Mouse (Mus musculus): ENCODE measurements around the gene Obscn. TPM values are rescaled to one million over a fixed set of nuclear protein-coding genes. Genes with fewer than 3 reads are reported as not detected.

The Obscn gene
- total and polyA plus RNA-seq, 2 experiments from 2014 or later = 107 to 245 TPM

DNA sequence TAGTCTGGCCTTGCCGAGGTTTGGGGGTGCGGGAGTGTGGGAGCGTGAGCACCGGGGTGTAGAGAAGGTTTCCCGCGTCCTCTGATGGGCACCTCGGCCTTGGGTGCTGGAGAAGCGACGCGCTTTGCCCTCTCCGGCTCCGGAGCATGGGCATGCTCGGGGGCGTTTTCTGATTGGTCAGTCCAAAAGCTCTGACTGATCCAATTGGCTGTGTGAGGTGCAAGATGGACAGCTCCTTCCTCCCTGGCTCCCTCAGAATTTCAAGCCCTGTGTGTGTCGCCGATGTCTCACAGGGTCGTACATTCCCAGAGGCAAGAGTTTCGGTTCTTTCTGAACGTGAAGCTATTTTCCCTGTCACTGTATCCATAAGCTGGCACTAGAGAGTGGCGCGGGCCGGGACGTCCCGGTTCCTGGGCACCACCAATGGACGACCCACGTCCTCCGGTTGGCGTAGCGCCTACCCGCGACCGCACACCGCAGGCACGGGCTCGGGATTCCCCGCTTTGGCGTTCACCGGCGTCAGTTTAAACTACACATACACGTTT, 176.2 kb downstream of the Obscn start:
- peak overlapping the region; percentile 49 for H3K4me3 ChIP-seq (ENCODE audit: low read depth, low read length)
- no peaks in the 10 kb centered on the region for H3K9me3 ChIP-seq (replicated peaks; ENCODE audit: control insufficient read depth, low read length)
- H3K4me2 ChIP-seq (ENCODE audit: low read depth, low read length) = peak overlapping the region; percentile 71
- TF ChIP-seq CTCF (IDR thresholded peaks at IDR 0.05; ENCODE audit: low read depth) (peak; percentile 24; the same call in 1 of the 2 replicates), EP300 (IDR thresholded peaks at IDR 0.05; ENCODE audit: low read depth) (no peak)
- ATAC-seq (ENCODE audit: insufficient read depth, low read depth) = peak; percentile 76
- peaks cover 18% of the 10 kb centered on the region; the same call in 1 of the 2 replicates for H3K36me3 ChIP-seq (replicated peaks; ENCODE audit: control insufficient read depth, insufficient read depth, low read length)
- H3K4me1 ChIP-seq (ENCODE audit: control insufficient read depth, insufficient read depth) = peaks cover 12% of the 10 kb centered on the region
- no peak overlapping the region for H3K27ac ChIP-seq (ENCODE audit: low read depth)
- peak; percentile 88 for DNase-seq (ENCODE audit: low spot score)
- H3K27me3 ChIP-seq (ENCODE audit: control insufficient read depth, insufficient read depth, low read length) = peaks cover 5% of the 10 kb centered on the region; the same call in 1 of the 2 replicates
- H3K9ac ChIP-seq (replicated peaks; ENCODE audit: low read depth, low read length) = 0 out of 2 replicates have a peak overlapping the region, but pooled peaks have one; percentile 26
- under 1% methylated on average over 40 of the region's 40 CpGs for WGBS

DNA sequence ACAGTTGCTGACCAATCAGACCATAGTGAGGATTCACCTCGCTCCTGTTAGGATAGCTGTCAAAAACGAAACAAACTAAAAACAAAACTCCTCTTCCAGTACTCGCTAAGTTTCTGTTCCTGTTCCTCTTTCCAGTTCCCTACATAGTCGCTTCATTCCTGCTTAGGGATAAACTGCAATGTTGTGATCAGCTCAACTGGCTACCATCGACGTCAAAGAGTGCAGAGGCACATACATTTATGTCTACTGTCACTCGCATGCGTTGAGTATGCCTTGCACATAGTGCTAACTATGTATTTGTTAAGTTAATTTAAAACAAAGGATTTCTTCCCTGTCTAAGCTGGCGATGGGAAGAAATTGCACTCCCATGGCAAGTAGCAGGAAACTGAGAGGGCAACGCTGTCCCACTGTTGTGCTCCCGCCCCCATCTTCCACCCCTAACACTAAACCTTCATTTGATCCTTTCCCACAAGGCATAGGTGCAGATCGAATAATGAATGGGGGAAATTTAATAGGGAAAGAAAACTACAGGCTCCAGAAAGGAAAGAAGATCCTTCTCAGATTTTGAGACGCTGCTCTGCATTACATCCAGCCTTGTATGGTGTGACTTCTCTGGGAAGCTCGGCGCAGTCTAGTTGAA, 176.9 kb downstream of the Obscn start:
- ATAC-seq (ENCODE audit: insufficient read depth, low read depth) (no peak), DNase-seq (ENCODE audit: low spot score) (no peak)
- peaks cover 18% of the 10 kb centered on the region; the same call in 1 of the 2 replicates for H3K36me3 ChIP-seq (replicated peaks; ENCODE audit: control insufficient read depth, insufficient read depth, low read length)
- peak overlapping the region; percentile 49 for H3K4me3 ChIP-seq (ENCODE audit: low read depth, low read length)
- H3K9me3 ChIP-seq (replicated peaks; ENCODE audit: control insufficient read depth, low read length) = no peaks in the 10 kb centered on the region
- peak overlapping the region; percentile 71 for H3K4me2 ChIP-seq (ENCODE audit: low read depth, low read length)
- no peak for TF ChIP-seq CTCF (IDR thresholded peaks at IDR 0.05; ENCODE audit: low read depth)
- TF ChIP-seq EP300 (IDR thresholded peaks at IDR 0.05; ENCODE audit: low read depth) = no peak
- 33% methylated on average over 15 of the region's 15 CpGs for WGBS
- H3K27ac ChIP-seq (ENCODE audit: low read depth) = no peak overlapping the region
- H3K4me1 ChIP-seq (ENCODE audit: control insufficient read depth, insufficient read depth) = peaks cover 12% of the 10 kb centered on the region
- 0 out of 2 replicates have a peak overlapping the region, but pooled peaks have one; percentile 26 for H3K9ac ChIP-seq (replicated peaks; ENCODE audit: low read depth, low read length)
- peaks cover 5% of the 10 kb centered on the region; the same call in 1 of the 2 replicates for H3K27me3 ChIP-seq (ENCODE audit: control insufficient read depth, insufficient read depth, low read length)

DNA sequence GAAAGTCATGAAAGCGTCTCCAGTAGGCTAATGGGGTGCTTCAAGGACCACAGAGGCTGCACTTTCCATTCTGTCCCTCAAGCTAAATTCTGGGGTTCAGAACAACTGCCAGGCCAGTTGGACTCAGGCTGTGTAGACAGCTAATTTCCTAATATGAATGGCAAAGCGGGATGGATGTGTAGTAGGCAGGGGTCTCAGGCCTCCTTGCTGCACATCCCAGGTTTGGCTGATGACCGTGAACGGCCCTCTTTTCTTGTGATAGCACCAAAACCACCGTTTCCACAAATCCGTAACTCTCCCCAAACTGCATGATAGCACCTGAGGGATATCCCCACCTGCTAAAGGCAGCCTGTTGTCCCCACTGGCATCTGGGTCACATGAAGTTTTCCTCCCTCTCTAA, 177.7 kb downstream of the Obscn start:
- no peak overlapping the region for H3K4me2 ChIP-seq (ENCODE audit: low read depth, low read length)
- ATAC-seq (ENCODE audit: insufficient read depth, low read depth) (no peak), DNase-seq (ENCODE audit: low spot score) (no peak)
- H3K27ac ChIP-seq (ENCODE audit: low read depth) = no peak overlapping the region
- peaks cover 16% of the 10 kb centered on the region for H3K4me1 ChIP-seq (ENCODE audit: control insufficient read depth, insufficient read depth)
- no peak overlapping the region for H3K4me3 ChIP-seq (ENCODE audit: low read depth, low read length)
- peaks cover 5% of the 10 kb centered on the region; the same call in 1 of the 2 replicates for H3K27me3 ChIP-seq (ENCODE audit: control insufficient read depth, insufficient read depth, low read length)
- H3K36me3 ChIP-seq (replicated peaks; ENCODE audit: control insufficient read depth, insufficient read depth, low read length) = peaks cover 18% of the 10 kb centered on the region; the same call in 1 of the 2 replicates
- no peak for TF ChIP-seq EP300 (IDR thresholded peaks at IDR 0.05; ENCODE audit: low read depth)
- no peak for TF ChIP-seq CTCF (IDR thresholded peaks at IDR 0.05; ENCODE audit: low read depth)
- WGBS = 89% methylated on average over 6 of the region's 6 CpGs
- H3K9me3 ChIP-seq (replicated peaks; ENCODE audit: control insufficient read depth, low read length) = no peaks in the 10 kb centered on the region
- H3K9ac ChIP-seq (replicated peaks; ENCODE audit: low read depth, low read length) = no peak overlapping the region

GRCm38 (mm10) chr11:58957226-58957914, 178.8 kb downstream of the Obscn start:
- TF ChIP-seq EP300 (IDR thresholded peaks at IDR 0.05; ENCODE audit: low read depth) = no peak
- TF ChIP-seq CTCF (IDR thresholded peaks at IDR 0.05; ENCODE audit: low read depth) = no peak
- Histone ChIP-seq H3K4me2 (ENCODE audit: low read depth, low read length) (peak overlapping the region; percentile 92), H3K27me3 (ENCODE audit: control insufficient read depth, insufficient read depth, low read length) (peaks cover 5% of the 10 kb centered on the region; the same call in 1 of the 2 replicates), H3K9ac (replicated peaks; ENCODE audit: low read depth, low read length) (peak overlapping the region; percentile 9; the same call in 1 of the 2 replicates), H3K9me3 (replicated peaks; ENCODE audit: control insufficient read depth, low read length) (no peaks in the 10 kb centered on the region), H3K36me3 (replicated peaks; ENCODE audit: control insufficient read depth, insufficient read depth, low read length) (peaks cover 18% of the 10 kb centered on the region; the same call in 1 of the 2 replicates), H3K27ac (ENCODE audit: low read depth) (no peak overlapping the region), H3K4me3 (ENCODE audit: low read depth, low read length) (no peak overlapping the region), H3K4me1 (ENCODE audit: control insufficient read depth, insufficient read depth) (peaks cover 23% of the 10 kb centered on the region)
- 68% methylated on average over 5 of the region's 5 CpGs for WGBS
- ATAC-seq (ENCODE audit: insufficient read depth, low read depth) = no peak
- DNase-seq (ENCODE audit: low spot score) = no peak

GRCm38 (mm10) chr11:58955868-58956257, 180.3 kb downstream of the Obscn start:
- peaks cover 7% of the 10 kb centered on the region; the same call in 1 of the 2 replicates for H3K27me3 ChIP-seq (ENCODE audit: control insufficient read depth, insufficient read depth, low read length)
- peak overlapping the region; percentile 72 for H3K4me3 ChIP-seq (ENCODE audit: low read depth, low read length)
- H3K9me3 ChIP-seq (replicated peaks; ENCODE audit: control insufficient read depth, low read length) = no peaks in the 10 kb centered on the region
- H3K9ac ChIP-seq (replicated peaks; ENCODE audit: low read depth, low read length) = peak overlapping the region; percentile 79
- no peak for TF ChIP-seq EP300 (IDR thresholded peaks at IDR 0.05; ENCODE audit: low read depth)
- TF ChIP-seq CTCF (IDR thresholded peaks at IDR 0.05; ENCODE audit: low read depth) = no peak
- peak overlapping the region; percentile 97 for H3K27ac ChIP-seq (ENCODE audit: low read depth)
- peak overlapping the region; percentile 92 for H3K4me2 ChIP-seq (ENCODE audit: low read depth, low read length)
- DNase-seq (ENCODE audit: low spot score) (no peak), ATAC-seq (ENCODE audit: insufficient read depth, low read depth) (no peak)
- H3K36me3 ChIP-seq (replicated peaks; ENCODE audit: control insufficient read depth, insufficient read depth, low read length) = peaks cover 18% of the 10 kb centered on the region; the same call in 1 of the 2 replicates
- H3K4me1 ChIP-seq (ENCODE audit: control insufficient read depth, insufficient read depth) = peaks cover 23% of the 10 kb centered on the region
- 31% methylated on average over 8 of the region's 8 CpGs for WGBS

Measured in heart, postnatal 0 days (tissue).